Mouse (Mus musculus): ENCODE measurements at regions not wholly inside any gene's neighbourhood (a gene's known extent, or its start where the extent isn't known, plus 50 kb on each side); places are given as distances from the start of the nearest gene placed in this dataset.

GRCm38 (mm10) chr2:107609872-107610559, 319.6 kb downstream of the Kcna4 start:
- no peak overlapping the region for H3K4me3 ChIP-seq

GRCm38 (mm10) chr2:107611811-107612210, 321.4 kb downstream of the Kcna4 start:
- intact Hi-C loops (cut with DNase I): loop anchor here (10.0 kb wide), 1 partner anchor 317 kb away; the partner anchor contains the start of gene Kcna4
- Histone ChIP-seq H3K27ac (no peak overlapping the region), H3K4me3 (no peak overlapping the region)
- no peak for DNase-seq (ENCODE audit: extremely low spot score in 1 of 2, low spot score in 2 of 2)
- no peak for TF ChIP-seq CTCF (IDR thresholded peaks at IDR 0.05)

More at GRCm38 (mm10) chr2:107609872-107610559, 319.6 kb downstream of the Kcna4 start:
- H3K27ac ChIP-seq: no peak overlapping the region
- no peak for DNase-seq (ENCODE audit: extremely low spot score in 1 of 2, low spot score in 2 of 2)
- no peak for TF ChIP-seq CTCF (IDR thresholded peaks at IDR 0.05)
- intact Hi-C loops (cut with DNase I): loop anchor here (10.0 kb wide), 1 partner anchor 315 kb away; the partner anchor contains the start of gene Kcna4

DNA sequence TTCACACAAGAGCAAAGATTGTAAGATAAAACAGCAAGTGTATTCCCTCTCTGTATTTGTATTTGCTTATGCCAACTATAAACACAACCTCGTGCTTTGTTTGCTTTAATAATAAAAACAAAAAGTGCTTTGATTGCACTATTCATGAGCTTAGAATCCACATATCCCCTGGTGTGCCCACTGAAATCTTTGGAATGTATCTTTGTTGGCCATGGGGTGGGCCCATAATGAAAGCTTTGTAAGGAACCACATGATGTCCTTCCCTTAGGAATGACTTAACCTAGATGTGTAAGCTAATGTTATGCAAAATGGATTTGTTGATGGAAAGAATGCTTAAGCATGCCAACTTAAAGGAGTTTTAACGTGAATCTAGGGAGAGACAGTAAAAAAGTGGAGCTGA, 321.8 kb downstream of the Kcna4 start:
- no peak for DNase-seq (ENCODE audit: extremely low spot score in 1 of 2, low spot score in 2 of 2)
- Histone ChIP-seq H3K4me3 (no peak overlapping the region), H3K27ac (no peak overlapping the region)
- intact Hi-C loops (cut with DNase I): loop anchor here (10.0 kb wide), 1 partner anchor 317 kb away; the partner anchor contains the start of gene Kcna4
- no peak for TF ChIP-seq CTCF (IDR thresholded peaks at IDR 0.05)

DNA sequence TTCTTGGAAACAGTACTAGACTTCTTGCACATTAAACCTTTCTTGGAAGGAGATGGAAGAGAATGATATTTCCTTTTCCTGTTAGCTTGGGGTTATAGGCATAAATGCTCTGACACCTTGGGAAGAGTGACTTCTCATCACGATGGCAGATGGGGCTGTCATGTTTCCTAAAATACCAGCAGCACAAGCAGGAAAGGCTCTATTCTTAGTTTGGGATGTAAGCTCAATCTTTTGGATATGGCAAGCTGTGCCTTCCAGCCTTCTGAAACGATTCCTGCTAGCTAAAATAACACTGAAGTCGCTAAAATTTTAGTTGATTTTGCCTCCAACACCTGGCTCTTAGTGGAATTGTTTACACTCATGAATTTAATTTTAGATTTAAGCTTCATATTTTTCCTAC, 324.3 kb downstream of the Kcna4 start:
- no peak for TF ChIP-seq CTCF (IDR thresholded peaks at IDR 0.05)
- H3K4me3 ChIP-seq: no peak overlapping the region
- H3K27ac ChIP-seq: no peak overlapping the region
- intact Hi-C loops (cut with DNase I): loop anchor here (10.0 kb wide), 1 partner anchor 320 kb away; the partner anchor contains the start of gene Kcna4
- DNase-seq (ENCODE audit: extremely low spot score in 1 of 2, low spot score in 2 of 2): peak; percentile 11 to 12

DNA sequence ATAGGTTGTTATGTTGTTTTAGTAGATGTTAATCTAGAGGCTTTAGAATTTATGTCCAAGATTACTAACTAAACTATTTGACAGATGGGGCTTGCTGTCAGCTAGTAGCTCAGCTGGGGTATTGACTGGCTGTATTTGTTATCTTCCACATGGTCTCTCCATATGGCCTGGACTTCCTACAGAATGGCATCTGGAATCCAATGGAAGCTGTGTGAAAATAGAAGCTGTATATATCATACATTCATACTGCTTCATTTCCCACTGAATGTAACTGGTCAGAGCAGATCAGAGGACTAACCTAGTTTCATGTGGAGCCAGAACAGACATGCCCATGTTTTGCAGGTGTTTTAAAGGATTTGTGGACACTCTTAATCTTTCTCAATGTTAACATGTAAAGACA, 337.0 kb downstream of the Kcna4 start:
- Histone ChIP-seq H3K27ac (no peak overlapping the region), H3K4me3 (no peak overlapping the region)
- intact Hi-C loops (cut with DNase I): no loop called here
- no peak for TF ChIP-seq CTCF (IDR thresholded peaks at IDR 0.05)
- DNase-seq (ENCODE audit: extremely low spot score in 1 of 2, low spot score in 2 of 2): no peak

GRCm38 (mm10) chr2:107659176-107659575, 368.7 kb downstream of the Kcna4 start:
- TF ChIP-seq CTCF (IDR thresholded peaks at IDR 0.05): no peak
- no peak for DNase-seq (ENCODE audit: extremely low spot score in 1 of 2, low spot score in 2 of 2)
- intact Hi-C loops (cut with DNase I): no loop called here
- H3K27ac ChIP-seq: no peak overlapping the region
- H3K4me3 ChIP-seq: no peak overlapping the region

Data from left cerebral cortex, adult 2 months (tissue).